Mouse (Mus musculus): Measurements from ENCODE around the gene Upk2.

DNA sequence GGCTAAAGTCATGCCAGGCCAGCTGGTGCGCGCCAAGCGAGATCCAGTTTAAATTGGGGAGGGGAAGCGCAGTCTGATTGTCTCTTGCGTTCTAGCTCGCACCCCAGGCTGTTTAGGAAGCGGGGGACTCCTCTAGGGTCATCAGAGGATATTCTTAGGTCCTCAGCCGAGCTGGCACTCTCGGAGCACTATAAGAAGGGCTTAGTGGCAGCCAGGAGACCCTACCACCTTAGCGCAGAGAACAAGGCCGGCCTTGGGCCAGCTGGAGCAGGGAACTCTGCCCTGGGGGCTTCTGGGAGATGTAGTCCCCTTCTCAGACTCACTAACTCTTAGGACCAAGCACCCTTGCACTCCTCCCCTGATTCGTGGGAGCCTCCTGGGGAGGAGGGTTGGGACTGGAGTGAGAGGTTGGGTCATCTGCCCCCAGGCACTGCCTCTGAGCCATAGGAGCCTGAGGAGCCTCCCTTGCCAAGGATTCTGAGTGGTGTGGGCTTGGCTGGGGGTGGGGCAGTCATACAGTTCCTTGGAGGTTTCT is 28.8 kb upstream of the Upk2 start:
- TF ChIP-seq CTCF (IDR thresholded peaks at IDR 0.05; ENCODE audit: control insufficient read depth, insufficient read depth, low read length) (no peak), POLR2A (IDR thresholded peaks at IDR 0.05; ENCODE audit: borderline replicate concordance, control insufficient read depth, low read depth, low read length) (no peak)

Data from bone marrow, adult 2 months (tissue).